In the genomic region with DNA sequence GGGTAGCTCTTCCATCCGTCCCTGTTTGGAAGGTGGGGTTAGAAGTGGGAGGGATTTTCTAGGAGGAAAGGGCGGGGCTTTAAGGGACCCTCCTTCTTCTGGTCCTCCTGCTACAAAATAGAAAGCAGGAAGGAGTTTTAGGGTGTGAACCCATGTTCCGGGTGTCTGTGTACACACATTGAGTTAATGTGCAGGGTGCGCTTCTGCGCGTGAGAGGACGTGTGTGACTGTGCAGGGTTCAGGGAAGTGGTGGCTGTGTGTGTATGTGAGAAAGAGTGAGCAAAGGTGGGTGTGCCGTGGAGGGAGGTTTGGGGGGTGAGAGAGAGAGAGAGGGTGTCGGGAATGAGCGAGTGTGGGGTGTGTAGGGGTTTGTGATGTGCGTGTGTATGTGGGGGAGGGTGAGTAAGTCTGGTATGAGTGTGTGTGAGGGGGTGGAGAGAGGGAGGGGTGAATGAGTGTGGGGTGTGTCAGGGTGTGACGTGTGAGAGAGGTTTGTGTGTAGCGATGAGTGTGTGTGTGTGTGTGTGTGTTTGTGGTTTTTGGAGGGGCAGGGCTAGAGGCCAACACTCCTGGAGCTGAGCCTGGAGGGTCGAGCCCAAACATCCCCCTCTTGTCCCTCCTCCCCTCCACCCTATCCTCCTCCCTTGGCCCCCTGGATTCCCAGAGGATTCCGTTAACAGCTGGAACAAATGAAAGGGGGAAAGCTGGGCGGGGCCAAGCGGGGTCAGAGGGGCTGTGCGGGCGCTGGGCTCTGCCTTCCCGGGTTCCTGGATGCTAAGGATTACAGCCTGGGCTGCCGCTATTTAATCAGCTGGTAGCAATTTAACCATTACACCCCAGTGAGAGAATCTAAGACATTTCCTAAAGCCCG, we compare ENCODE assay signal across 8 mouse cellular contexts.
DNase-seq lines count a peak whose midpoint lies in the region; ATAC-seq and TF ChIP-seq lines count a peak whose summit lies in the region.

No protein-coding gene starts in this region.

- peak; percentile 93 for DNase-seq in embryo, embryonic 11 days
- peak; percentile 78 to 80 for DNase-seq in heart, adult 18-20 months
- no peak for DNase-seq in MN1 (ENCODE audit: low spot score)
- DNase-seq in cerebellum, adult 11-12 months = no peak

- 0 out of 2 replicates have a peak, but pooled peaks have one; percentile 50 for TF ChIP-seq EP300 in ES-Bruce4 (IDR thresholded peaks at IDR 0.05; ENCODE audit: insufficient read depth, low read depth, low read length)

- peak overlapping the region; percentile 69 for H3K9ac ChIP-seq in ES-Bruce4 (ENCODE audit: low read depth, poor library complexity, severe bottlenecking)
- H3K9ac ChIP-seq in intestine, postnatal 0 days (ENCODE audit: low read depth, low read length) = no peak overlapping the region
- H3K9ac ChIP-seq in lung, embryonic 15.5 days = peak overlapping the region; percentile 25; the same call in 1 of the 2 replicates
- H3K9ac ChIP-seq in neural tube, embryonic 14.5 days (replicated peaks; ENCODE audit: low read depth, low read length) = peak overlapping the region; percentile 35; the same call in 1 of the 2 replicates

- TF ChIP-seq POLR2A in ES-Bruce4 (IDR thresholded peaks at IDR 0.05; ENCODE audit: insufficient read depth, low read length) = peak; percentile 43

- no peak for TF ChIP-seq CTCF in ES-Bruce4 (IDR thresholded peaks at IDR 0.05; ENCODE audit: low read depth, low read length)
- TF ChIP-seq CTCF in intestine, postnatal 0 days (IDR thresholded peaks at IDR 0.05; ENCODE audit: low read depth) = no peak

- H3K27me3 ChIP-seq in ES-Bruce4 (ENCODE audit: control insufficient read depth, insufficient read depth, low read length, poor library complexity, severe bottlenecking) = no peaks in the 10 kb centered on the region
- peaks cover 9% of the 10 kb centered on the region; the same call in 1 of the 2 replicates for H3K27me3 ChIP-seq in intestine, postnatal 0 days (replicated peaks; ENCODE audit: control insufficient read depth, insufficient read depth, low read length)
- H3K27me3 ChIP-seq in lung, embryonic 15.5 days = 0 out of 2 replicates have a peak, but pooled peaks cover 18% of the 10 kb centered on the region
- no peaks in the 10 kb centered on the region for H3K27me3 ChIP-seq in neural tube, embryonic 14.5 days (ENCODE audit: control insufficient read depth, insufficient read depth, low read length)

- H3K4me3 ChIP-seq in ES-Bruce4 (ENCODE audit: low read depth, low read length) = peak overlapping the region; percentile 77
- H3K4me3 ChIP-seq in intestine, postnatal 0 days (ENCODE audit: low read depth, low read length) = peak overlapping the region; percentile 23; the same call in 1 of the 2 replicates
- peak overlapping the region; percentile 30 for H3K4me3 ChIP-seq in lung, embryonic 15.5 days
- H3K4me3 ChIP-seq in neural tube, embryonic 14.5 days (ENCODE audit: low read depth, low read length) = no peak overlapping the region

- H3K9me3 ChIP-seq in ES-Bruce4 (replicated peaks; ENCODE audit: control insufficient read depth, insufficient read depth, low read length, poor library complexity, severe bottlenecking) = no peaks in the 10 kb centered on the region
- no peaks in the 10 kb centered on the region for H3K9me3 ChIP-seq in intestine, postnatal 0 days (ENCODE audit: control insufficient read depth)
- no peaks in the 10 kb centered on the region for H3K9me3 ChIP-seq in lung, embryonic 15.5 days
- no peaks in the 10 kb centered on the region for H3K9me3 ChIP-seq in neural tube, embryonic 14.5 days (ENCODE audit: control insufficient read depth, low read length)

- H3K36me3 ChIP-seq in ES-Bruce4 (ENCODE audit: control insufficient read depth, insufficient read depth, low read length, poor library complexity, severe bottlenecking) = no peaks in the 10 kb centered on the region
- H3K36me3 ChIP-seq in intestine, postnatal 0 days (ENCODE audit: control insufficient read depth, insufficient read depth) = no peaks in the 10 kb centered on the region
- H3K36me3 ChIP-seq in lung, embryonic 15.5 days = no peaks in the 10 kb centered on the region
- H3K36me3 ChIP-seq in neural tube, embryonic 14.5 days (ENCODE audit: control insufficient read depth, insufficient read depth, low read length) = no peaks in the 10 kb centered on the region

- peak overlapping the region; percentile 57 for H3K27ac ChIP-seq in ES-Bruce4 (ENCODE audit: insufficient read depth, low read length)
- H3K27ac ChIP-seq in intestine, postnatal 0 days (ENCODE audit: low read depth, low read length) = no peak overlapping the region
- H3K27ac ChIP-seq in lung, embryonic 15.5 days = peak overlapping the region; percentile 45; the same call in 1 of the 2 replicates
- no peak overlapping the region for H3K27ac ChIP-seq in neural tube, embryonic 14.5 days (ENCODE audit: low read depth, low read length)

- WGBS in intestine, postnatal 0 days = 7% methylated on average over 22 of the region's 22 CpGs
- WGBS in lung, embryonic 15.5 days = 4% methylated on average over 22 of the region's 22 CpGs
- 7% methylated on average over 21 of the region's 22 CpGs for WGBS in neural tube, embryonic 14.5 days

- H3K4me2 ChIP-seq in intestine, postnatal 0 days (replicated peaks; ENCODE audit: low read depth) = peak overlapping the region; percentile 61
- peak overlapping the region; percentile 62 for H3K4me2 ChIP-seq in lung, embryonic 15.5 days
- H3K4me2 ChIP-seq in neural tube, embryonic 14.5 days (ENCODE audit: low read depth, low read length) = peak overlapping the region; percentile 44

- peak; percentile 71 for ATAC-seq in intestine, postnatal 0 days
- ATAC-seq in lung, embryonic 15.5 days (ENCODE audit: borderline replicate concordance, extremely low read depth, low FRiP score, low TSS enrichment) = peak; percentile 74
- peak; percentile 41; the same call in 1 of the 2 replicates for ATAC-seq in neural tube, embryonic 14.5 days (ENCODE audit: low read depth)

- H3K4me1 ChIP-seq in ES-Bruce4 (ENCODE audit: control insufficient read depth, insufficient read depth, low read length) = peaks cover 8% of the 10 kb centered on the region
- peaks cover 11% of the 10 kb centered on the region for H3K4me1 ChIP-seq in intestine, postnatal 0 days (replicated peaks; ENCODE audit: control insufficient read depth, insufficient read depth, low read length)
- H3K4me1 ChIP-seq in lung, embryonic 15.5 days = peaks cover 32% of the 10 kb centered on the region
- peaks cover 8% of the 10 kb centered on the region; the same call in 1 of the 2 replicates for H3K4me1 ChIP-seq in neural tube, embryonic 14.5 days (ENCODE audit: control insufficient read depth, insufficient read depth, low read length)

Comparison
In these comparisons a context has a peak if more than half of its experiments do, and no peak if none do; other contexts are left out.
1. H3K27ac ChIP-seq: peak in ES-Bruce4 (single experiment) and lung, embryonic 15.5 days (single experiment); none in intestine, postnatal 0 days (single experiment) and neural tube, embryonic 14.5 days (single experiment).
2. DNase-seq: peak in embryo, embryonic 11 days (single experiment) and heart, adult 18-20 months (2 of 2); none in MN1 (single experiment) and cerebellum, adult 11-12 months (single experiment).
3. Peak in every context shown above with its lines, with median percentiles within 50 percentile points of each other: ATAC-seq and H3K4me2 ChIP-seq.